Mouse (Mus musculus) frontal cortex, postnatal 14 days (tissue): Measurements from ENCODE around the gene Fyn.

ENCODE experiments used
- DNase-seq, 2 experiments: peaks; one replicate each; pipeline ENCODE4 v3.0.0; 2022; ENCODE audit warnings: low spot score in 2 of 2

Gene Fyn

GRCm38 (mm10) chr10:39471040-39471713 lies 102.5 kb downstream of the Fyn start:
- no peak for DNase-seq

DNA sequence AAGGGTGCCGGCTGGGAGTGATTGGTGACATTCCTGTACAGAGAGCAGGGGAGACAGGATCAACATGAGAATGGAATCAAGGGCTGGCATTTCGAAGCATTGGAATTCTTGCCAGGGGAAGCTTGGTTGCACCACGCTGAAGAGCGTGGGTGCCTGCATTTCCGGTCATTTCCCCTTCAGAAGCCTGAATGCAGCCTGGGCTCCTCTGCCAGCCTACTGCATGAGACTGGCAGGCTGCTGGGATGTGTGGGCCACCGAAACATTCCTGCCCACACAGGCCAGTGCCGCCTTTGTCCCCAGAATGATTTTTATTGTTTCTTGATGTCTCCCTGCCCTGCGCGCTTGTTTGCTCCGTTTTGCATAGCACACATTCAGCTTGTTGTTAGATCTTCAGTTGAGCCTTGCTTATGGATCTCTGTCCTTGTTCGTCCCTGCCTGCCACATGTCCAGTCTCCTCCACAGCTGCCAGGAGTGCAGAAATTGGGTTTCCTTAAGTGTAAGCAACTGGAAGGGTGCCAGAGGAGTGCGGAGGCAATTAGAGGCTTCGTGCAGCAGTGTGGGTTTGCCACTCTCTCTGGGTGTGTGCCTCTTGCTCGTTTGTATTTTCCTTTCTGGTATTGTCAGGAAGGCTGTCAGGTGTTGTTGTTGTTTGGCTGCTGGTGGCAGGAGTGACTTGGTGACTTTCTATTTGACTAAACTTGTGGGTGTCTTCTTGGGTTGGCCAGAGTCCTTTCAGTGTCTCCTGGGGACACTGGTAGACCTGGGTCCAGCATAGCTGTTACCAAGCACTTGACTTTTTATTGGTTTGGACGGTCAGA lies 103.3 kb downstream of the Fyn start:
- no peak for DNase-seq

DNA sequence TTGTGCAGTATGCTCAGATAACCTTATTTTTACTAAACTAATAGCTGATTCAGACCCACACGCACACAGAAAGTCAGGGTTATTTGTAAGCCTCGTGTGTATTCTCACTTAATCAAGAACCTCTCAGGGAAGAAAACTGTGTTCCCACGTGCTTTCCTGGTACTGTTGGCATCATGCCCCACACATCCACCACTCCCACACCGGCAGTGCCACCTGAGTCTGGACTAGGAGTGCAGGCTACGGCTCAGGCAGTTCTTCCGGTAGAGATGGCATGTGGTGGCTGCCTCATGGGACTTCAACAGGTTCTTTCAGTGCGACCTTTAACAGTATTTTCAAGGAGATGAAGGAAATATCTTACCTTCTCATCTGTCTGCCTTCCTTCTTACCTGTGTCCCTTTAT lies 104.3 kb downstream of the Fyn start:
- DNase-seq, result no peak

- DNase-seq, result no peak
These were observed 110.7 kb downstream of the Fyn start for GRCm38 (mm10) chr10:39479361-39479760.

DNA sequence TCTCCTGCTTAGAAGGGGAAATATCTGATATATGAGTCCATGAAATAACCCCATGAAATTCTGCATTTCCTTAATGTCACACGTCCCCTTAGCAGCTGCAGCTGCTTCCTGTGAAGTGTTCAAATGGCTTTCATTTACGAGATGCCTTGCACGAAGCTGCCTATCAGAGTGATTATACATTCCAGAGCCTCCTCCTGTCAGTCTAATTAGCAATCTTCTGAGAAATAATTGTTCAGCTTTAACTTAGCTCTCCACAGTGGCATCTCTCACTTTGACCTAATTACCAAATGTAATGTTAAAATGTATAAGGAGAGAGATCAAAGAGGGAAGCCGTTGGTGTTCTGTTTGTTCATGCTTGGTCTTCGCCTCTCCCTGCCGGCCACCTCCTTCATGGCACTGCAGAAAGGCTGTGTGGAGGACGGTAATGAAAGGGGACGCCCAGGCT lies 115.7 kb downstream of the Fyn start:
- no peak for DNase-seq

DNA sequence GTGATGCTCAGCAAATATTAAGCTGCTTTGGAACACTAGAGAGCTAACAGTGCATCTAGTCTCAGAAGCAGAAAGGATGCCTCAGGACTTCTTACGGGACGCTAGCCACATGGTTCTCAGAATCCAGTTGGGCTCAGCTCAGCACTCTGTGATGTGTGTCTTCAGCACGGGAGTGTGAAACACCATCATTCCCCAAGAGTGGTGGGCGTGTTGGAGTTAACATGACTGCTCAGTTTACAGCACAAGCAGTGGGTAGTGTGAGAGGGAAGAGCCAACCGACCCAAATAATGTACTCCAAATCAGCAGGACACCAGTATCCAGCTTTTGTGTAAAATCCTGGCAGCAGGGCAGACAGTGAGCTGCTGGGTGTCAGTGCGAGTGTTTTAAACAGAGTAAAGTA lies 116.2 kb downstream of the Fyn start:
- no peak for DNase-seq

- DNase-seq, result no peak
These were observed 117.3 kb downstream of the Fyn start for GRCm38 (mm10) chr10:39485939-39486338.

DNA sequence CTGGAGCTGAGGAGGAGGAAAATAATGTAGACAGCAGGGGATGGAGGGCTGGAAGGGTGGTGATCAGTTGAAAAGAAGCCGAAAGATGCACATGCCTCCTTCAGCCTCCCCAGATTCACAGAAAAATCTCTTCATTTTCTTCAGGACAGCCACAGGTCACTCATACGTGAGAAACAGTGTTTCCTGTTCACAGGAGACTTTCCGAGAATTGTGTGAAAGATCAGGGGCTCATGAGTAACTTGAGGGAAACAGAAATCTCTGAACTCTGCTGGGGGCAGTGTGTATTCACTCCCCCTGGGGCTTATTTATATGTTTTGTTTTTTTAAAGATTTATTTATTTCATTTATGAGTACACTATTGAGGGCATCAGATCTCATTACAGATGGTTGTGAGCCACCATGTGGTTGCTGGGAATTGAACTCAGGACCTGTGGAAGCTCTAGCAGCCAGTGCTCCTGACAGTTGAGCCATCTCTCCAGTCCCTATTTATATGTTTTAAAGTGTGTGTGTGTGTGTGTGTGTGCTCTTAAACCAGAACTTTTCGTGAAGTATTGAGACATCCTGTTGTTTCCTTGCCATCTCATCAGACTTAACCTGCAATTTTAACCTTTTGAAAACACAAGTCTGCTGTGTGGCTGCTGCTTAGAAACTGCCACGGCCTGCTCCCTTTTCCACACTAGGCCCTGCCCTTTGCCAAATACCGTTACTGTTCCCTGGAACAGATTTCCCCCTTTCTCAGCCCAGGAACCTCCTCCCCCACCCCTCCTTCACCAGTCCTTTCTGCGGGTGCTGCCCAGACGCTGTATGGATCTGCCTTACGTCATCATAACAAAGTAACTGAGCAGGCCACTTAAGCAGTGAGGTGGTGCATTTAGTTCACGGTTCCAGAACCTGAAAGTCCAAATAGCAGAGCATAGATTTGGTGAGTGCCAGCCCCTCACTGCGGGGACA lies 118.1 kb downstream of the Fyn start:
- DNase-seq, result no peak

DNA sequence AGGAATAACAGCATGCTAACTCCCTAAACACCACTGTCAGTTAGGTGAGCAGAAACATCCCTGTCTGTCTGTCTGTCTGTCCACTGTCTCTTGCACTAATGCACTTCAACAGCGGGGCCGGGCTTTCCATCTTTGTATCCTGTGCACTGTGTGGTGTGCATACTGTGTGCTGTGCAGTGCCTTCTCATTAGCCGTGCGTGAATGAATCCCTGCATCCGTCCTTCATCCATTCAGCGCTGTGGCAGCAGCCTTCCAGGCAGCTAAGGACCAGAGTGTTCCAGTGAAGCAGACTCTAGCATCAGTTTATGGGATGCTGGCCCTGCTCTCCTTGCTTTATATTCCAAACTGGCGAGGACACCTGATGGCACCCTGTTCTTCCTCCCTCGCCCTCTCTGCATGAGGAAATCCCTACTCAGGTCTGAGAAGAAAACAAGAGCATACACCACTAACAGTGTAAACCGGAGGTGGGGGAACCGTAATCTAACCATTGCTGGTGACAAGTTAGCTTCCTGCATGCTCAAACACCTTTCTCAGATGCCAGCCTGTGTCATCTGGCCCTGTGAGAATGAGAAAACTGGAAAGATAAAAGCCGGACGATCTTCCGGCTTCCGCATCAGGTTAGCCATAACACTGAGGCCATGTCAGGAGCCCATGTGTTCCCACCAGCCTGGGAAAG lies 119.2 kb downstream of the Fyn start:
- no peak for DNase-seq

DNA sequence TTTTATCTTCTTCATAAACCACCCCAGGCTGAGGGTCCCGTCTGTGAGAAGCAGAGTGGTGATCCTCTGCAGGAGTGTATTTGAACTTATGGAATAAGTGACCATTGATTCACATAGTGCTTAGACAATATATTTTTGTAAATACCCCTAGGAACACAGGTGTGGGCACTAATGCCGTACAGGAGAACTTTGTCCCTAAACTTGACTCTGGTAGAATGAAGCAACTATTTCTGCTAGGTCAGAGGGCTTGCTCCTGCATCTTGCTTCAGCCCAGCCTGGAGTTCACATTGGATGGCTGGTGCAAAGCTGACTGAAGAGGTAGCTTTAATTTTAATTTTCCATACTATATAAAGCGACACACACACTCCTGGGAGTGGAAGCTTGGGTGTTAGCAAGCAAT lies 119.9 kb downstream of the Fyn start:
- DNase-seq, result no peak

- DNase-seq, result no peak
These were observed 120.3 kb downstream of the Fyn start for GRCm38 (mm10) chr10:39488956-39489355.

- DNase-seq, result no peak
These were observed 121.9 kb downstream of the Fyn start for GRCm38 (mm10) chr10:39490349-39491121.

GRCm38 (mm10) chr10:39492146-39492545 lies 123.5 kb downstream of the Fyn start:
- DNase-seq, result no peak

DNA sequence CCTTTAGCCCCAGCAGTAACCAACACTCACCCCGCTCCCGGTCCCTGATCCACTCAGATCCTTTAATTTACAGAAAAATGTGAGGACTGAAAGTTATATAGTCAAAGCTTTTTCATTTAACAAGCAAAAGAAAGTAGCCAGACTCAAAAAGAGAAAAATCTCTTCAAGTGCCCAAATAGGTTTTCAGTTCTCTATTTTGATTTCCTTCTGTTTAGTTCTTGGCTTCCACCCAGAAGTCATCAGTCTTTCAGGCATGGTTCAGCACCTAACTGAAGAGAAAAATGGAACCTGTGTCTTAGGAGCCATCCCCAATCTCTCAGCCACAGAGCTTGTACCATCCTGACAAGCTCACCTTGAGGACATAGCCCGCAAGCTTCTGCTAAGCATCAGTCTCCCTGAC lies 124.4 kb downstream of the Fyn start:
- DNase-seq, result no peak

GRCm38 (mm10) chr10:39498641-39499040 lies 130.0 kb downstream of the Fyn start:
- DNase-seq, result no peak

GRCm38 (mm10) chr10:39501571-39501970 lies 132.9 kb downstream of the Fyn start:
- DNase-seq, result no peak

GRCm38 (mm10) chr10:39501977-39502706 lies 133.5 kb downstream of the Fyn start:
- peak in 1 of 2 experiments; percentile 38 for DNase-seq

- no peak for DNase-seq
These were observed 134.7 kb downstream of the Fyn start for GRCm38 (mm10) chr10:39503331-39503730.

DNA sequence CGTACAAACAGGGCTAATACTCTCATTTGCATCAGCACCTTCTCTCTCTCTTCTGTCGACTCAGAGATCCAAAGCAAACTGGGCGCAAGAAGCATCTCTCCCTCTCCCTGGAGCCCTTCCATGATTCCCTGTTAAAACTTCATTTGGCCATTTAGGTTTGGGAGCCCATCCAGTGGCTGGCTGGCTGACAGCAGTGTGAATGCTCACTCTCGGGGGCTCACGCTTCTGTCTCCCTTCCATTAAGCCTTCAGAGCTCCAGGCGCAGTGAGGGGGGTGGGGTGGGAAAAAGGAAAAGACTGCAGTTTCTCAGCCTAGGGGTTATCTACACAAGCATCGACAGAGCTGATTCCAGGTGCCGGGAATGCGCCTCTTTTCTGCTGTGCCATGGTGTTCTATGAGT lies 136.4 kb downstream of the Fyn start:
- DNase-seq, result no peak

DNA sequence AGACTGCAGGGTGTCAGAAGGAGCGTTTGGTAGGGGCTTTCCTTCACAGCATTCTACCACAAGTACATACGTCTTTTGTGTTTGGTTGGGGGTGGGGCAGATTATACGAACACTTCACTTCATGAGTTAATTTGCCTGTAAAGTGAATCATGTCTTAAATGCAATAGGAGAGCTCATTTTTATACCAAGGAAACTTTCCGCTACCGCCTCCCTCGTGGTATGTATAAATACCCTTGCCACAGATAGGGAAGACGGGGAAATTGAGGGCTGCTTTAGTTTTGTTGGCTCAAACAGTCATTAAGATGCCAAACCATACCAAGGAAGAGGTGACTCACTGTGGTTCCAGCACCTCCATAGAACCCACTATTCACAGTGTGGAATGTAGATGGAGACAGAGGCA lies 137.0 kb downstream of the Fyn start:
- no peak for DNase-seq
